ENCODE assay signal across 8 mouse cellular contexts in genomic region chr5:30888337-30889087, GRCm38 (mm10). TPM values are rescaled to one million over a fixed set of nuclear protein-coding genes. Genes with fewer than 3 reads are reported as not detected.
DNase-seq lines count a peak whose midpoint lies in the region; ATAC-seq and TF ChIP-seq lines count a peak whose summit lies in the region.

TSS of gene Agbl5 (plus strand) at chr5:30888694.

- peak within 1 kb of the TSS; percentile 71 for H3ac ChIP-seq in myocyte (ENCODE audit: control insufficient read depth, insufficient read length)

- peak within 1 kb of the TSS; percentile 90 for H3K9ac ChIP-seq in heart, embryonic 11.5 days (ENCODE audit: low read depth, low read length)
- H3K9ac ChIP-seq in kidney, embryonic 16.5 days (replicated peaks; ENCODE audit: low read length): peak within 1 kb of the TSS; percentile 90
- peak within 1 kb of the TSS; percentile 82 for H3K9ac ChIP-seq in liver, adult 2 months (ENCODE audit: low read depth, low read length)

- H3K9me3 ChIP-seq in heart, embryonic 11.5 days (replicated peaks; ENCODE audit: control insufficient read depth, low read length): no peaks in the 10 kb centered on the region
- no peaks in the 10 kb centered on the region for H3K9me3 ChIP-seq in kidney, embryonic 16.5 days (ENCODE audit: low read length)

- peak within 1 kb of the TSS; percentile 88 for H3K27ac ChIP-seq in heart, embryonic 11.5 days (ENCODE audit: low read depth, low read length)
- H3K27ac ChIP-seq in kidney, embryonic 16.5 days (ENCODE audit: low read length): peak within 1 kb of the TSS; percentile 99
- H3K27ac ChIP-seq in liver, adult 2 months (replicated peaks; ENCODE audit: insufficient read depth, low read depth, low read length): peak within 1 kb of the TSS; percentile 83

- H3K4me2 ChIP-seq in heart, embryonic 11.5 days: peak within 1 kb of the TSS; percentile 91
- H3K4me2 ChIP-seq in kidney, embryonic 16.5 days (replicated peaks; ENCODE audit: low read depth, low read length): peak within 1 kb of the TSS; percentile 82
- H3K4me2 ChIP-seq in myocyte (ENCODE audit: low read depth): peak within 1 kb of the TSS; percentile 100

- H3K4me1 ChIP-seq in heart, embryonic 11.5 days (ENCODE audit: control insufficient read depth, insufficient read depth, low read length): peaks cover 10% of the 10 kb centered on the region
- peaks cover 24% of the 10 kb centered on the region for H3K4me1 ChIP-seq in kidney, embryonic 16.5 days (ENCODE audit: insufficient read depth, low read length)
- H3K4me1 ChIP-seq in liver, adult 2 months (ENCODE audit: control insufficient read depth, insufficient read depth, low read length): peaks cover 1% of the 10 kb centered on the region; the same call in 1 of the 2 replicates

- peak; percentile 50 for ATAC-seq in erythroblast, adult 5-6 weeks (replicated peaks; ENCODE audit: low FRiP score, poor library complexity, severe bottlenecking)
- peak; percentile 89 for ATAC-seq in heart, embryonic 11.5 days (replicated peaks; ENCODE audit: insufficient number of reproducible peaks, low FRiP score, low TSS enrichment)
- peak; percentile 92 for ATAC-seq in kidney, embryonic 16.5 days (ENCODE audit: low FRiP score, low TSS enrichment)

- H3K79me2 ChIP-seq in liver, adult 2 months (ENCODE audit: control insufficient read depth, insufficient read depth, low read length): no peaks in the 10 kb centered on the region
- no peaks in the 10 kb centered on the region for H3K79me2 ChIP-seq in myocyte (ENCODE audit: control insufficient read depth, insufficient read depth)

- no peaks in the 10 kb centered on the region for H3K27me3 ChIP-seq in heart, embryonic 11.5 days (ENCODE audit: control insufficient read depth, insufficient read depth, low read length)
- no peaks in the 10 kb centered on the region for H3K27me3 ChIP-seq in kidney, embryonic 16.5 days (ENCODE audit: insufficient read depth, low read length)
- H3K27me3 ChIP-seq in liver, adult 2 months (ENCODE audit: control insufficient read depth, insufficient read depth, low read length): no peaks in the 10 kb centered on the region
- no peaks in the 10 kb centered on the region for H3K27me3 ChIP-seq in myocyte (ENCODE audit: control insufficient read depth, insufficient read depth, insufficient read length)
- H3K27me3 ChIP-seq in splenic B cell, adult 2 months (ENCODE audit: control insufficient read depth, insufficient read depth, low read length, poor library complexity, severe bottlenecking): no peaks in the 10 kb centered on the region

- peak within 1 kb of the TSS; percentile 82 for H3K4me3 ChIP-seq in heart, embryonic 11.5 days (ENCODE audit: low read depth, low read length)
- H3K4me3 ChIP-seq in kidney, embryonic 16.5 days (ENCODE audit: low read length): peak within 1 kb of the TSS; percentile 78
- H3K4me3 ChIP-seq in liver, adult 2 months (ENCODE audit: insufficient read depth, low read depth, low read length): peak within 1 kb of the TSS; percentile 79
- peak within 1 kb of the TSS; percentile 71 for H3K4me3 ChIP-seq in myocyte

- peaks cover 19% of the 10 kb centered on the region for H3K36me3 ChIP-seq in heart, embryonic 11.5 days (ENCODE audit: control insufficient read depth, insufficient read depth, low read length)
- H3K36me3 ChIP-seq in kidney, embryonic 16.5 days (ENCODE audit: insufficient read depth, low read length): peaks cover 24% of the 10 kb centered on the region
- H3K36me3 ChIP-seq in liver, adult 2 months (ENCODE audit: control insufficient read depth, insufficient read depth, low read length): no peaks in the 10 kb centered on the region; the same call in 1 of the 2 replicates
- peaks cover 7% of the 10 kb centered on the region for H3K36me3 ChIP-seq in myocyte (ENCODE audit: control insufficient read depth, insufficient read depth)
- H3K36me3 ChIP-seq in splenic B cell, adult 2 months (ENCODE audit: control insufficient read depth, insufficient read depth, low read length, poor library complexity, severe bottlenecking): peaks cover 6% of the 10 kb centered on the region

- no peak for TF ChIP-seq CTCF in liver, adult 2 months (IDR thresholded peaks at IDR 0.05; ENCODE audit: low read depth, low read length)

- 0 out of 2 replicates have a peak, but pooled peaks have one; percentile 17 for TF ChIP-seq POLR2A in liver, adult 2 months (IDR thresholded peaks at IDR 0.05; ENCODE audit: extremely low read depth, insufficient read depth, low read length)
- TF ChIP-seq POLR2A in myocyte (IDR thresholded peaks at IDR 0.05; ENCODE audit: insufficient read length, low read depth): no peak

- peak; percentile 93 to 94 for DNase-seq in B cell, adult 2 months
- DNase-seq in brain, adult 2 months (ENCODE audit: low read depth, low spot score): peak; percentile 97
- DNase-seq in liver, adult 2 months (ENCODE audit: extremely low read depth, low read depth, low spot score): peak; percentile 93
- DNase-seq in splenic B cell, adult 2 months (ENCODE audit: low read depth, low spot score): peak; percentile 94

- 1% methylated on average over 42 of the region's 42 CpGs for WGBS in heart, embryonic 11.5 days (ENCODE audit: insufficient replicate concordance)
- under 1% methylated on average over 40 of the region's 42 CpGs for WGBS in kidney, embryonic 16.5 days
- WGBS in liver, adult 2 months: under 1% methylated on average over 42 of the region's 42 CpGs

TF ChIP-seq in myocyte, 11 proteins besides CTCF, POLR2A, EP300 and RAD21:
- TF ChIP-seq MYOG (IDR thresholded peaks at IDR 0.05; ENCODE audit: control insufficient read depth in 1 of 3, insufficient read depth in 1 of 3, insufficient read length in 2 of 3, low read depth in 2 of 3) (no peak), TCF12 (IDR thresholded peaks at IDR 0.05; ENCODE audit: insufficient read depth, poor library complexity, severe bottlenecking) (no peak), MAX (IDR thresholded peaks at IDR 0.05; ENCODE audit: low read depth) (peak; percentile 41), CEBPB (IDR thresholded peaks at IDR 0.05; ENCODE audit: insufficient read depth, poor library complexity, severe bottlenecking) (no peak), MYOD1 (IDR thresholded peaks at IDR 0.05; ENCODE audit: control insufficient read depth in 1 of 3, insufficient read length in 2 of 3, low read depth in 2 of 3) (no peak), TCF3 (IDR thresholded peaks at IDR 0.05; ENCODE audit: insufficient read length, low read depth) (no peak), REST (IDR thresholded peaks at IDR 0.05; ENCODE audit: insufficient read depth, insufficient read length) (no peak), E2F4 (IDR thresholded peaks at IDR 0.05; ENCODE audit: insufficient read depth) (peak; percentile 49), USF1 (IDR thresholded peaks at IDR 0.05; ENCODE audit: low read depth) (no peak), POLR2AphosphoS2 (IDR thresholded peaks at IDR 0.05; ENCODE audit: insufficient read length, low read depth) (peak; percentile 30), SRF (IDR thresholded peaks at IDR 0.05; ENCODE audit: control insufficient read depth, insufficient read length, low read depth) (no peak)
TF ChIP-seq in myocyte: peak in this region for 3.

RNA-seq across cellular contexts. Expression of gene Agbl5, which starts in this region (rescaled TPM):
- 4.8 TPM in 1 of 2 replicates, not detected in the other for total RNA-seq in erythroblast, adult 5-6 weeks (2015; ENCODE audit: low replicate concordance)
- total RNA-seq in erythroblast, adult 5-6 weeks (2017; ENCODE audit: low replicate concordance): 1.9 and 2.0 TPM in 2 replicates
- polyA plus RNA-seq in heart, embryonic 11.5 days (2014; fragmentation: Nextera tagmentation; extraction: Ambion mirVana): 12.9 and 14.5 TPM in 2 replicates
- 23.9 and 27.1 TPM in 2 replicates for polyA plus RNA-seq in kidney, embryonic 16.5 days (2015; fragmentation: Nextera tagmentation; extraction: Ambion mirVana)
- total RNA-seq in liver, adult 2 months (2014; rRNA removed): 2.7 and 4.6 TPM in 2 replicates
- 4.3 and 7.5 TPM in 2 replicates for polyA plus RNA-seq in liver, adult 2 months (2012; rRNA removed)
- polyA plus RNA-seq in myocyte (2012; fragmentation: generic; extraction: Trizol): 3.1 TPM

Comparison
In these comparisons a context has a peak if more than half of its experiments do, and no peak if none do; other contexts are left out.
1. Peak in every context shown above with its lines: DNase-seq, ATAC-seq, H3K4me3 ChIP-seq and H3K27ac ChIP-seq.